Mouse (Mus musculus): ENCODE results near the gene Katnbl1. TPM values are rescaled to one million over a fixed set of nuclear protein-coding genes. Genes with fewer than 3 reads are reported as not detected.

Gene Katnbl1
- 10 to 100 TPM; 12.7 to 16.3 TPM for total RNA-seq (2021)

- peak; percentile 87 to 89 for DNase-seq (ENCODE audit: low spot score in 2 of 2)
- intact Hi-C loops (cut with DNase I): loop anchor here (1.0 to 2.0 kb wide), 2 partner anchors 72 to 102 kb away; no protein-coding TSS in a partner anchor
These were observed at the start of gene Katnbl1 for GRCm38 (mm10) chr2:112378973-112379898. Gene Katnbl1, plus strand, starts transcription at chr2:112379211.

- intact Hi-C loops (cut with DNase I): no loop called here
- DNase-seq (ENCODE audit: low spot score in 2 of 2): no peak
These were observed 46.7 kb upstream of the Katnbl1 start for GRCm38 (mm10) chr2:112332051-112332898.

GRCm38 (mm10) chr2:112337211-112337610 lies 41.8 kb upstream of the Katnbl1 start:
- DNase-seq (ENCODE audit: low spot score in 2 of 2): no peak
- intact Hi-C loops (cut with DNase I): no loop called here

GRCm38 (mm10) chr2:112339736-112340135 lies 39.3 kb upstream of the Katnbl1 start:
- DNase-seq (ENCODE audit: low spot score in 2 of 2): no peak
- intact Hi-C loops (cut with DNase I): no loop called here

- no peak for DNase-seq (ENCODE audit: low spot score in 2 of 2)
These were observed 37.9 kb upstream of the Katnbl1 start for GRCm38 (mm10) chr2:112341117-112341516.

GRCm38 (mm10) chr2:112348246-112348645 lies 30.8 kb upstream of the Katnbl1 start:
- intact Hi-C loops (cut with DNase I): no loop called here
- no peak for DNase-seq (ENCODE audit: low spot score in 2 of 2)

More at GRCm38 (mm10) chr2:112341117-112341516, 37.9 kb upstream of the Katnbl1 start:
- intact Hi-C loops (cut with DNase I): no loop called here

- no peak for DNase-seq (ENCODE audit: low spot score in 2 of 2)
- intact Hi-C loops (cut with DNase I): loop anchor here (5.0 kb wide), 1 partner anchor 92 kb away; the partner anchor contains the start of gene Nop10
These were observed 25.1 kb upstream of the Katnbl1 start for GRCm38 (mm10) chr2:112353685-112354455.

GRCm38 (mm10) chr2:112359611-112360010 lies 19.4 kb upstream of the Katnbl1 start:
- no peak for DNase-seq (ENCODE audit: low spot score in 2 of 2)
- intact Hi-C loops (cut with DNase I): no loop called here

GRCm38 (mm10) chr2:112360012-112360780 lies 18.8 kb upstream of the Katnbl1 start:
- no peak for DNase-seq (ENCODE audit: low spot score in 2 of 2)
- intact Hi-C loops (cut with DNase I): no loop called here

GRCm38 (mm10) chr2:112360781-112361169 lies 18.2 kb upstream of the Katnbl1 start:
- intact Hi-C loops (cut with DNase I): no loop called here

GRCm38 (mm10) chr2:112367222-112367621 lies 11.8 kb upstream of the Katnbl1 start:
- intact Hi-C loops (cut with DNase I): loop anchor here (5.0 kb wide), 1 partner anchor 105 kb away; the partner anchor contains the start of gene Nop10
- DNase-seq (ENCODE audit: low spot score in 2 of 2): no peak

More at GRCm38 (mm10) chr2:112360781-112361169, 18.2 kb upstream of the Katnbl1 start:
- DNase-seq (ENCODE audit: low spot score in 2 of 2): no peak

GRCm38 (mm10) chr2:112367726-112368673 lies 11.0 kb upstream of the Katnbl1 start, which contains the start of gene Emc4:
Gene Emc4, minus strand, starts transcription at chr2:112368027.
- intact Hi-C loops (cut with DNase I): loop anchor here (5.0 kb wide), 1 partner anchor 106 kb away; the partner anchor contains the start of gene Nop10
- DNase-seq (ENCODE audit: low spot score in 2 of 2): peak; percentile 94

- intact Hi-C loops (cut with DNase I): loop anchor here (5.0 kb wide), 1 partner anchor 108 kb away; the partner anchor contains the start of gene Nop10
These were observed 9.1 kb upstream of the Katnbl1 start for GRCm38 (mm10) chr2:112369941-112370340.

GRCm38 (mm10) chr2:112373141-112373540 lies 5.9 kb upstream of the Katnbl1 start:
- intact Hi-C loops (cut with DNase I): no loop called here
- no peak for DNase-seq (ENCODE audit: low spot score in 2 of 2)

More at GRCm38 (mm10) chr2:112369941-112370340, 9.1 kb upstream of the Katnbl1 start:
- DNase-seq (ENCODE audit: low spot score in 2 of 2): no peak

- DNase-seq (ENCODE audit: low spot score in 2 of 2): no peak
- intact Hi-C loops (cut with DNase I): no loop called here
These were observed 4.4 kb upstream of the Katnbl1 start for GRCm38 (mm10) chr2:112374610-112375009.

GRCm38 (mm10) chr2:112380131-112380530 lies 1.1 kb downstream of the Katnbl1 start:
- intact Hi-C loops (cut with DNase I): no loop called here
- DNase-seq (ENCODE audit: low spot score in 2 of 2): no peak

GRCm38 (mm10) chr2:112381219-112381618 lies 2.2 kb downstream of the Katnbl1 start:
- intact Hi-C loops (cut with DNase I): no loop called here
- DNase-seq (ENCODE audit: low spot score in 2 of 2): no peak

Measured in left cerebral cortex, postnatal 36 days (tissue).